Mouse (Mus musculus): Measurements from ENCODE around the gene Fam160b1.

Gene Fam160b1

DNA sequence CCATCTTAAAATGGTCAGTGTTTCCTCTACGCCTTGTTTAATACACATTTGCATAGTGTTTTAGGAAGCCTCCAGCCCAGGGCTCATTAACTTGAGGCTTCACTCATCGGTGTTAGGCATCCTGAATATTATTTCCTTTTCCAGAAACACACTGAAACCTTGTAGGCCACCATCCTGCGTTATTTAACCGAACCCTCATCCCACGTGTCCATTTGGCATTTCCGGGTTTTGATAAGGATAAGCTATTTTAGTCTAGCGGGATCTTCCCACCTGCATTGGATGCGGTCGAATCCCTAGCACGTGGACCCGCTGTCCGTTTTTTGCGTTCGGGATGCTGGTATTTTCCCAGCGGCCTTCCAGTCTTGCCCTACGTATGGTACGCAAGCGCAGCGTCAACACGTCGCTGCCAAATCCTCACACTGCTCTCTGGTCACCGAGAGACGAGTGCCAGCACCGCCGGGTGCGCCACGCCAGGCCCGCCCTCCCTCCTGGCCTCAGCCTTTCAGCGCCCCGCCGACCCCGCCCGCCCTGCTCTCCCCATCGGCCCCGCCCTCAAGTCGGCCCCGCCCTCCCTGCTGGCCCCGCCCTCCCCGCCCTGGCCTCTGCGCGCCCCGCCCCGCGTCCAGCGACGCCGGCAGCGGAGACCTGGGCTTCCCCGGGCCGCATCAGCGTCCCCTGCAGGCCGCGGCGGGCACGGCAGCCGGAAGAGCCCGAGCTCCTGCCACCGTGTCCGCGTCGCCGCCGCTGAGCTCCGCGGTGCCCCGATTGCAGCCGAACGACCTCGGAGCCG is at the start of gene Fam160b1:
Gene Fam160b1, plus strand, starts transcription at position 340 of the 790 bp plus-strand sequence.
- DNase-seq: peak; percentile 97 to 98

GRCm38 (mm10) chr19:57313226-57313625 is 47.3 kb upstream of the Fam160b1 start:
- peak; percentile 42 to 52 for DNase-seq

DNA sequence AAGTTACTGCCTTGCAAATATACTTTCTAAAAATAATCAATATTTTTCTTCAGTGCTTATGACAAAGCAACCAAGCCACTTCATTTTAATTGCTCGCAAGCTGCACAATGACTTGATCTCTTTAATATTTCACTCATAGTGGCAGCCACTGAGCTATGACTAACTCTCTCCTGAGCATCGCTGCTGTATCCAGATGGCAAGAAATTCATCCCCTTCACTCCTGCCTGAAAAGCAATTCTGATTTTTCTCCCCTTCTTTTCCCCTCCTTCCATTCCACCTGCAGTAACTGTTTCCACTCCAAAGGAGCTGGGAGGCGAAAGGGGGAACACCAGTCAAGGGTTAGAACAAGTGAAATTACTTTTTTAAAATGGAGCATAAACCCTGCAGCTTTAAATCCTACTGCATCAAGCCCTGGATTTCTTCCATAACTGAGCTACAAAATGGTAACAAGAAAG is 46.6 kb upstream of the Fam160b1 start:
- DNase-seq: peak in 1 of 2 experiments; percentile 33

DNA sequence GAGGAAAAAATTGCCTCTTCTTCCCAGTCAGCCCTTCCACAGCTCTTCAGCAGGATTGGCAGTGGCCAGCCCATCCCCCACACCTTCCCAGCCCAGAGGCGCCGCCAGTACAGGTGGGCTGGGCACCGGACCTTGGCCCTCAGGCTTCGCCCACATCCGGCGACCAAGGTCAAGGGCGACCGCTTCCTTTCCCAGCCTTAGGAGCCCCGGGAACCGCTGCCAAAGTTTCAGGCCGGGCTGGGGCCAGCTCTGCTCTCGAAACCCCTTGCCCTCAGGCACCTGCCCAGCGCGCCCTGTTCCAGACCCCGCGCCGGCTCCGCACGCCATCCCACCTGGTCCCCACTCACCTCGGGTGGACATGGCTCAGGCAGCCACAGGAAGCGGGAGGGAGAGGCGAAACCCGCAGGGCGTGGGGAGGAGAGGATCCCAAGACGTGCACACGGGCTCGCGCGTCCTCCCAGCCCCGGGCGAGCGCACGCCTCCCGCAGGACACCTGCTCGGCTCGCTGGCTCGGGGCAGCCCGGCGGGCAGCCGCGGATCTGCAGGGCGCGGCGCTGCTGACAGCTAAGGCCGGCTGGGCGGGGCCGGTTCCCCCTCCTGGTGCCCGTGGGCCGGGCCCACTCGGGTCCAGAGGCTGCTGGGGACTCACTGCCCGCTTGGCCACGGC is 46.0 kb upstream of the Fam160b1 start, which contains the start of gene Ablim1:
Gene Ablim1, minus strand, starts transcription at position 574 of the 667 bp plus-strand sequence.
- DNase-seq: peak; percentile 85 to 87

DNA sequence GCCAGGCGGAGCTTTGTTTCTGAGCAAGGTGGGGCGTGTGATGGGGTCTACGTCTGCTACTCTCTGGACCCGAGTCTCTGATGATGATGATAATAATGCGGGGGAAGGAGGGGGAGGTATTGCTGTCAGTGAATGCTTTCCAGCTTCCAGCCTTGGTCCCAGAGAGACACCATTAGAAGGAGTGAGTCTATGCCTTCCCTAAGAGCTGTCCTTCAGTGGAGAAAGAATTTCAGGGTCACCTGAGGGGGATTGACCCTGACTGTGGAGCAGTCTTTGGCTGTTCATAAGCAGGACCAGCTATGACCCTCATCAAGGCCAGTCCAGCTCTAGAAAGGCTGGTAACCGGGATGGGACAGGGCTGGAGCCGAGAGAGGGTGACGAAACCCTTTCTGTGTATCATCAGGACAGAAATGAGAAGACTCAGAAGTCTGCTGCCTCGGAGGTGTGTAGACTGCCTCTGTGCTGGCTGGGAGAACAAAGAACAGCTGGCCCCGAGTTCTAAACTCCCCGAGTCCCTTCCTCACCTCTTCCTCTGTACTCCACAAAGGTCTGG is 45.4 kb upstream of the Fam160b1 start:
- peak in 1 of 2 experiments; percentile 33 for DNase-seq

GRCm38 (mm10) chr19:57316597-57316996 is 43.9 kb upstream of the Fam160b1 start:
- DNase-seq: no peak

GRCm38 (mm10) chr19:57320656-57321382 is 39.7 kb upstream of the Fam160b1 start:
- DNase-seq: no peak

GRCm38 (mm10) chr19:57321839-57322238 is 38.6 kb upstream of the Fam160b1 start:
- DNase-seq: no peak

DNA sequence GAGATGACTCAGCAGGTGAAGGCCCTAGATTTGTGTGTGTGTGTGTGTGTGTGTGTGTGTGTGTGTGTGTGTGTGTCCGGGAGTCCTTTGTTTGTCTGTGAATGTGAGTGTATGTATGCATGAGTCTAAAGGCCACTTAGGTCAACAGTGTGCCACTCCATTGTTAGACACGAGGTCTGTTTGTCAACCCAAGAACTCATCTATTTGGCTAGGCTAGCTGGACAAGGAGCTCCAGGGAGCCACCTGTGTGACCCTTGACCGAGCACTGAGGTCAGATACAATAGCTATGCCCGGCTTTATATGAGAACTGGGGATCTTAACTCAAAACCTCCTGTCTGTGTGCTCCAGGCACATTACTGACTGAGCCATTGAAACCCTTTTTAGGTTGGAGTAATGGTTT is 38.0 kb upstream of the Fam160b1 start:
- no peak for DNase-seq

DNA sequence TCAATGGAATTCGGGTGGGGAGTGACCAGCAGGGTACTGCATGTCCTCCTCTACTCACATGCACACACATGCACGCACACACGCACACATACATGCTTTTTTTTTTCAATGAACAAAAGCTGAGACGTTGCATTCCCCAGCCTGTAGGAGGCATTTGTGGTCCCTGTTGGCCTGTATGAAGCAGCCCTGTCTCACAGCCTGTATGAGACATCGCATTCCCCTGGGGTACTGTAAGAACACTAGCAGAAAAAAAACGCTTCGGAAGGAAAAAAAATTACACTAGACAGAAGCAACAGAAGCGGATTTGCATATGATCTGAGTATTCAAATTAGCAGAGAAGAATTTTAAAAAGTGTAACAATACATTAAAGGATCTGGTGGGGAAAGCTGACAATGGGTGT is 37.4 kb upstream of the Fam160b1 start:
- no peak for DNase-seq

- peak; percentile 81 to 91 for DNase-seq
These were observed 34.7 kb upstream of the Fam160b1 start for GRCm38 (mm10) chr19:57325748-57326300.

DNA sequence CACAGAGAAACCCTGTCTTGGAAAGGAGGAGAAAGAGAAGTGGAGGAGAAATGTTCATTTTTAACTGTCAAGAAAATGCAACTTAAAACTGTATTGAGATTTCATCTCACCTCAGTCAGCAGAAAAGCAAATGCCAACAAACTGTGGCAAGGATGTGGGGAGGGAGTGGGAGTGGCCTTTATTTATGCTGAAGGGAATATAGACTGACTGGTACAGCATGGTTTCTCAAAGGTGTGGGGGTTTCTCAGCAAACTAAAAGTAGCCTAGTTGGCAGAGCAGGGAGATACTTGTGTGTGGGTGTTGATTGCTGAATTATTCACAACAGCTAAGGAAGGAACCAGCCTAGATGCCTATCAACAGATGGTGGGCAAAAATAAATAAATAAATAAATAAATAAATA is 32.8 kb upstream of the Fam160b1 start:
- no peak for DNase-seq

DNA sequence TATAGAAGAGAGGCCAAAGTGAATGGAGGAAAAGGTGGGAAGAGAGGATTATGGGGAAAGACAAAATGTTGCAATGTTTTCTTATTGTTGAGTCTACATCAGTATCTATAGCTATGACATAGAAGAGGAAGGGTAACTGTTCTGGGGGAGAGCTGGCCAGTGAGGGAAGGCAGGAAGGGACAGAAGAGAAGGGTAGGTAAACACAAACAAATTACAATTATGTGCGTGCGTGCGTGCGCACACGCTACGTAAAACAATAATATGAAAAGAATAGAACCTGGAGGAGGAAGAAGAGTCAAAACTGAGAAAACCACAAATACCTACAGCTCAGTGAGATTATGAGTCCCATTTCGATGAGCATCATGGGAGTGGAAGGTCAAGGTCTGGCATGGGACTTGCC is 32.2 kb upstream of the Fam160b1 start:
- no peak for DNase-seq

- peak; percentile 58 to 75 for DNase-seq
These were observed 31.7 kb upstream of the Fam160b1 start for GRCm38 (mm10) chr19:57328792-57329191.

DNA sequence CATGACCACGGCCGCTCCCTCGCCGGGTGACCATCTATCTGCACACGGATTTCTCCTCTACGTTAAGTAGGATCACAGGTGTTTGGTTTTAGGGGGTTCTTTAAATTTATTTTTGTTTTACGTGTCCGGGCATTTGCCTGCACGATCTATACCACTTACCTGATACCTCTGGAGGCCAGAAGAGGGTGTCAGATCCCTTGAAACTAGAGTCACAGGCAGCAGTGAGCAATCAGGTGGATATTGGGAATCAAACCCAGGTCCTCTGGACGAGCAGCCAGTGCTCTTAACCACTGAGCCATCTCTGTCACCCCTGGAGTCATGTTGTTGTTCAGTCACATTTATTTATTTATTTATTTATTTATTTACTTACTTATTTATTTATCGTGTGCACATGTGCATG is 30.2 kb upstream of the Fam160b1 start:
- no peak for DNase-seq

DNA sequence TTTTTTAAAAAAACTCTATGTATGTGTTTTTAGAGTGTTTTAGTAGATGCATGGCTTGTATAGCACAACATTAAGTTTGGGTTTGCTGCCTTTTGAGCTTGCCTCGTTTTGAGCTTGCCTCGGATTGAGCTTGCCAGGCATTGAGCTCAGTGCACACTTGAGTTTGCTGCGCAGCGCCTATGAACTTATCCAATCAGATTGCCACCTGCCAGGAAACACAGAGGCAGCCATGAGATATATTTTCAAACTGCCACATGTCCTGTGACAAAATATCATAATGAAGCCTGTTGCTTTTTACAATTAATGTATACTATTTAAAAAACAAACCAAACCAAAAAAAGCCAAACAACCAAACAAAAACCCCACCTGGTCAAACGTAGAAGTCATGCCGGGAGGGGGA is 29.2 kb upstream of the Fam160b1 start:
- no peak for DNase-seq

DNA sequence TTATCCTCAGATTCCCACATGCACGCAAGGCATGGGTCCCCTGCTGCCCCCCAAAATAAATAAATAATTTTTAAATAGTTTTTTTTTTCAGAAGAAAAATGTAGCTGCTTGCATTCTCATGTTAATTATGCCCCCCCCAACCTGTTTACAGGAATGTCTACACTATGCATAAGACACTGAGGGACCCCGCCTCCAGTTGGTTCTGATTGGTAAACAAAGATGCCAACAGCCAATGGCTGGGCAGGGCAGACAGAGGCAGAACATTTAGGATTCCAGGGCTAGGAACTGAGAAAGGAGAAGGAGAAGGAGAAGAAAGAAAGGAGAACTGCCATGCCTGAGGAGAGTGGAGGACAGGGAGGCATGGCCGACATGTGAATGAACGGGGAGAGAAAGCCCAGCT is 27.1 kb upstream of the Fam160b1 start:
- DNase-seq: no peak

GRCm38 (mm10) chr19:57335135-57335534 is 25.3 kb upstream of the Fam160b1 start:
- DNase-seq: no peak

DNA sequence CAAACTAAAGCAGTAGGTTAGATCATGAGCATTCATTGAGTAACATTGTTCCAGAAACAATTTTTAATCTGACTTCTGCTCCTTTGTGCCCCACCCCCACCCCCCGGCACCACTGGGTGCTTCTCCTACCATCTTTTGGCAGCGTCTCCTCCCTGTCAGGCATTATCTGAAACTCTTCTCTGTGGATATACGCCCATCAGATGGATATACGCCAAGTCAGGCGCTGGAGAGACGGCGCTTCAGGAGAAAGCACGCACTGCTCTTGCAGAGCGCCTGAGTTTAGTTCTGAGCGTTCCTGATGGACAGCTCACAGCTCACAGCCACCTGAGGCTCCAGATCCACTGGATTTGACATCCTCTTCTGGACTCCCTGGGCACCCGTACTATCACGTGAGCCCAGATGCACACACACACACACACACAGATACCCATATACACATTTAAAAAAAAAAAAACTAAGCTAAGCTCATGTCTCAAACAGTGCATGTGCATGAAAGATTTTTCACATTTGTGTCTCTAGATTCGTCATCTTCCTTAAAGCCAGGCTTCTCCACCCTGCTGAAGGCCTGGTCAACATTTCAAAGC is 21.1 kb upstream of the Fam160b1 start:
- DNase-seq: no peak

- DNase-seq: no peak
These were observed 19.4 kb upstream of the Fam160b1 start for GRCm38 (mm10) chr19:57340900-57341742.

DNA sequence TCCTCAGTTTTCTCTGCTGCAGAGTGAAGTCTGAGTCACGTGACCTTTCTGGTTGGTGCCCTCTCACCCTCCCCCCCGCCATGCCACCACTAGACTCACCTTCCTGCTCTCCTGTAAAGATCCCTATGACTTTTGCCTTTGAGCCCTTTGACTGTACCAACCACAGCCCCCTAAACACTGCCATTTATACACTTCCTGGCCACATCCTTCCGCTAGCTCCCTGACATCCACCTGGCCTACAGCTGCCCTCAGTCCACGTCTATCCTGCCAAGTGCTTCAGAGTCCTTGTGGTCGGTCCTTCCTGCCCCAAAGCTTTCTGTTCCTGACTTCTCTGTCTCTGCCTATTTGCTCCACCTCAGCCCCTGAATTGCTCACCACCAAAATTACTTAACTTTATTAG is 16.6 kb upstream of the Fam160b1 start:
- no peak for DNase-seq

Measured in cerebellum, postnatal 25 days (tissue).